Mouse (Mus musculus) macrophage (primary cell): Measurements from ENCODE around the gene Anapc10. TPM values are rescaled to one million over a fixed set of nuclear protein-coding genes. Genes with fewer than 3 reads are reported as not detected.
"Not testable (repeated sequence)": the region's sequence is repeated elsewhere in the genome, so short reads cannot be mapped to it uniquely, and the experiment has no call there.

Experiments used
- H3K27ac ChIP-seq: fragments of 350-480 bp; formaldehyde crosslinking; 2 replicates; pipeline ENCODE4 v1.9.0; 2021
- H3K36me3 ChIP-seq: fragments of 350-480 bp; formaldehyde crosslinking; 2 replicates; pipeline ENCODE4 v1.9.0; 2021; ENCODE audit errors: inconsistent target
- H3K4me3 ChIP-seq: fragments of 350-480 bp; formaldehyde crosslinking; 2 replicates; pipeline ENCODE4 v1.9.0; 2021; ENCODE audit errors: inconsistent target
- H3K79me2 ChIP-seq: fragments of 350-480 bp; formaldehyde crosslinking; 2 replicates; pipeline ENCODE4 v1.9.0; 2021; ENCODE audit errors: inconsistent target
- WGBS: methylation state at CpG from one replicate; pipeline ENCODE4 v1.1.7; 2026; ENCODE audit warnings: inconsistent platforms; ENCODE audit not compliant: missing documents; 5-methylcytosine and 5-hydroxymethylcytosine counted together
- polyA plus RNA-seq: library from polyadenylated mRNA; stranded (reverse); fragments of 250-400 nt; gene quantifications from 3 replicates; pipeline ENCODE4 v1.2.4, GENCODE M21; 2018; ENCODE audit warnings: inconsistent platforms
- total RNA-seq, 78 experiments: library from RNA; depleted of rRNA; stranded (reverse); fragments of 250-400 nt; gene quantifications; 1 replicate in 9 of 78; 2 replicates in 24 of 78; 3 replicates in 43 of 78; 4 replicates in 2 of 78; pipeline ENCODE4 v1.2.4; 2018; ENCODE audit warnings: inconsistent platforms in 56 of 78

The Anapc10 gene
- 10 to 100 TPM in 10 of 26 experiments, 1 to 10 TPM in 16; 2.8 to 15.0 (median 8.4) TPM for total RNA-seq (2018; cell fraction: chromatin; rRNA removed)
- total RNA-seq (2018; cell fraction: cytosol; rRNA removed): 10 to 100 TPM in 17 of 26 experiments, 1 to 10 TPM in 9; 7.8 to 20.2 (median 10.8) TPM
- total RNA-seq (2018; cell fraction: nucleus; rRNA removed): 10 to 100 TPM in 5 of 26 experiments, 1 to 10 TPM in 21; 3.4 to 16.2 (median 7.6) TPM
- 9.1 to 21.2 TPM (median 11.6 TPM) in 3 replicates for polyA plus RNA-seq

DNA sequence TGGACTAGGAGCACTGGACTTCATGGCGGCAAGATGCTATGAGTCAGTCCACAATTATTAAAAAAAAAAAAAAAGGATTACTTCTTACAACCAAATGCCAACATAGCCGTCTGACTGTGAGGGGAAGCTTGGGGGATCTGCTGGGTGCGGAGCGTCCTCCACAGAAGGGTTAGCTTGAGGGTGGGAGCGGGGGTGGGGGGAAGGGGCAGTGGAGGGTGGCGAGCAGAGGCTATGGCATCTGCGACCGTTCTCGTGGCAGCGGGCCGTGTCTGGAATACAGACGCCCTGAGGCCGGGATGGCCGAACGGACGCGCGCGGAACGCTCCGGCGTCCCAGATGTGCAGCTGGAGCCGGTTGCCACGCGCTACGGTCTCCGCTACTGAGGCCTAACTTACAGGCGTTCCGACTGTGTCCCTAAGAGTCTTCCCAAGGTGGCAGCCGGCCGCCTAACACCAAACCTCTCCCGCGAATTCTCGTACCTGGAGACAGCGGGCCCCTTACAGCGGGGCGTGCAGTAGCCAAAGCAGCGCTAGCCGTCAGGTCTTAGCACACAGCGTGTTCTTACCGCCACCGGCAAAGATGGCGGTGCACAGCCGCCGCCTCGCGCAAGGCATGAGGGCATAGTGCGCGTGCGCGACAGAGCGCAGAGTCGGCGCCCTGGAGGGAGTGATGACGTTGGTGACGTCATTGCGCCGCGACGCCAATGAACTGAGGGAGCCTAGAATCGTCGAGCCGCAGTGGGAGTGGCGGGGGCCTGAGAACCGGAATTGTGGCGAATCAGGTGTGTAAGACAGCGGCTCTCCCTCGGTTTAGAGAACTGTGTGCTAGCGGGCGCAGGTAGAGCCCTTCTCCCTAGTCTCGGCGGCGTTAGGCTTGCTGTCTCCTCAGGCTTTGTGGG lies at the start of gene Anapc10, which contains the start of gene Abce1:
Gene Anapc10, plus strand, starts transcription at position 757 of the 898 bp plus-strand sequence.
Gene Abce1, minus strand, starts transcription at position 677 of the 898 bp plus-strand sequence.
- H3K36me3 ChIP-seq: peaks cover 14% of the 10 kb centered on the region; the same call in 1 of the 2 replicates
- under 1% methylated on average over 70 of the region's 73 CpGs for WGBS
- H3K27ac ChIP-seq: peak within 1 kb of the TSS; percentile 45
- H3K4me3 ChIP-seq: peak within 1 kb of the TSS; percentile 95
- H3K79me2 ChIP-seq: peaks cover 74% of the 10 kb centered on the region

DNA sequence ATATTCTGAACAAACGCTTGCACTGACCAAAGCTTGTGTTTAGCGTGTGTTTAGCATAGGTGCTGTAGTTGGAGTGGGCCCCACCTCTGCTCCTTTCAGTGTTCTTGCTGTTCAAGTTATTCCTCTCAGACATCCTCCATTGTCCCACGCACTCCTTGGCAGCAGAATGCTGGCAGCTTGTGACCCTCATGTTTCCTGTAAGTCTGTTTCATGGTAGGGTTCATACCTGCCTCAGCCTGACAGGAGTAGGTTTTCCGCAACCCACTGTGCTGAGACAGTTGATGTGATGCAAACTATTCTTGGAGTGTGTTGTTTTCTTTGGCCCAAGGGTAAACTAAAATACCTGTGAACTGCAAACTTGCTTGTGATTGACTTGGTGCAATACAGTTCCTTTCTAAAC lies 35.2 kb upstream of the Anapc10 start:
- Histone ChIP-seq H3K79me2 (no peaks in the 10 kb centered on the region), H3K4me3 (no peak overlapping the region), H3K36me3 (peaks cover 31% of the 10 kb centered on the region; the same call in 1 of the 2 replicates), H3K27ac (no peak overlapping the region)
- WGBS: 94% methylated on average over 4 of the region's 4 CpGs

DNA sequence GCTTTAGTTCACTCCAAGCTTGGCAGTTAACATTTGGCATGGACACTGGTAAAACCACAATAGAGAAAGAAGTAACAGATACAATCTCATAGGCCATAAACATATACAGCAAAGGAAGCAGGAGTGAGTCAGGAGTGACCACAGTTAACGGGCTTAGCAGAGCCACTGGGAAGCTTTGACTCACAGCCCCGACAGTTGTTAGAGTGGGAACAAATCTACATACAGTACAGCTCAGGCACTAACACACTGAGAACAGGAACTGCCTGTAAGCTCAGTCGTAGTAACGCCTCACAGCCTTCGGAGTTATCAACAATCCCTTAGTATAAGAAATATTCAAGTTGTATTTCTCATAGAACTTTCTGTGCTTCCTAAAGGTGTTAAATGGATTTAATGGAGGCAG lies 32.6 kb upstream of the Anapc10 start:
- H3K4me3 ChIP-seq: no peak overlapping the region
- no peaks in the 10 kb centered on the region for H3K79me2 ChIP-seq
- peak overlapping the region; percentile 28; the same call in 1 of the 2 replicates for H3K27ac ChIP-seq
- 4% methylated on average over 5 of the region's 5 CpGs for WGBS
- H3K36me3 ChIP-seq: peaks cover 10% of the 10 kb centered on the region; the same call in 1 of the 2 replicates

DNA sequence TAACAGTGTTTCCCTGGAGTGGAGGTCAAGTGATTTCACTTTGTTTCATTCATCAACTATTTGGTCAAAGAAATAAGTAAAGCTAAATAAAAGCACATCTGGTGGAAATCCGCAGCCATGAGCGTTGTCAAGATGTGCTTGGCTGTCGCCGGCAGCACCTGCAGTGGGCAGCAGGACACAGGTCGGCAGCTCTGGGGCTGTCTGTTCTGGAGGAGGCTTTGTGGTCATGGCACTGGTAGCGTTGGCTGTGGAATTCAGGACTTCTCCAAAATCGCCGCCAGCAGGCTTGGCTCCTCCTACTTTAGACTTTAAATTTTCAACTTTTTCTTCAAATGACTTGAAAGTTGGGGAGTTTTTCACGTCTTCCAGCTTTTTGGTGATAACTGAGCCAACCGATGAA lies 31.5 kb upstream of the Anapc10 start:
- 9% methylated on average over 10 of the region's 10 CpGs for WGBS
- H3K27ac ChIP-seq: peak overlapping the region; percentile 27; the same call in 1 of the 2 replicates
- peak overlapping the region; percentile 45 for H3K4me3 ChIP-seq
- not testable (repeated sequence) for H3K79me2 ChIP-seq, H3K36me3 ChIP-seq

DNA sequence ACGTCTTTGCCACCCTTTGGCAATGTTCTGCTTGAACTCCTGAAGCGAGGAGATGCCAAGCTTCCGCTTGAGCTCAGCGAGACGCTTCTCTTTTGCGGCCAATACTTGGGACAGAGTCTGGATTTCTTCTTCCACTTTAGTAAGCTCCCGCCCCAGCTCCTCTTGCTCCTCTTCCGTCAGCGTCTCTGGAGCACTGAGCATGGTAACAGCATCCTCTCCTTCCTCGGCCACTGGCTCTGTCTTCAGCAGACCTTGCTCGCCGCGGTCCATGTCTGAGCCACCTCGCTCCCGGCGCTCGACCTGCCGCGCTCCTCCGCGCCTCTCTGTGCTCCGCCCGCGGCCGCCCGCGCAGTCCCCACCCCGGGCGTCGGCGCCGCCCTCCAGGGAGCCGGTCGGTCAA lies 31.1 kb upstream of the Anapc10 start:
- Histone ChIP-seq H3K4me3 (peak overlapping the region; percentile 45), H3K79me2 (no peaks in the 10 kb centered on the region), H3K27ac (peak overlapping the region; percentile 27; the same call in 1 of the 2 replicates), H3K36me3 (peaks cover 8% of the 10 kb centered on the region; the same call in 1 of the 2 replicates)
- WGBS: 3% methylated on average over 32 of the region's 34 CpGs

DNA sequence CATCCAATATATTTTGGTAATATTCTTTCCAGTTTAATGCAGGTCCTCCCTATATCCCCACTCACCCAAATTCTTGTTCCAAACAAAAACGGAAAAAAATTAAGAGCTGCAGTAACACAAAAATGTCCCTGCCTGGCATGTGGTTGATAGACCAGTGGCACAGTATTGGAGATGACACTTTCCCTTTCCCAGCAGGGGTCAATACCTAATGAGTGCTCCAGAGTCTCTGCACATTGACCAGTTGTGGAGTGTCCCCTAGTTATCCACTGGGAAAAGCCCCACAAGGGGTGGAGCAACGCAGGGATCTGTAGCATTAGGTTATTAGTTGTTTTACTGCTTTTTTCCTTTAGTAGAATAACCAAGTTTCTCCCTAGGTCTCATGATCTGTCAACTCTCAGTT lies 30.7 kb upstream of the Anapc10 start:
- Histone ChIP-seq H3K4me3 (peak overlapping the region; percentile 11; the same call in 1 of the 2 replicates), H3K36me3 (peaks cover 8% of the 10 kb centered on the region; the same call in 1 of the 2 replicates), H3K27ac (no peak overlapping the region), H3K79me2 (no peaks in the 10 kb centered on the region)
- WGBS: 37% methylated on average over 2 of the region's 2 CpGs

DNA sequence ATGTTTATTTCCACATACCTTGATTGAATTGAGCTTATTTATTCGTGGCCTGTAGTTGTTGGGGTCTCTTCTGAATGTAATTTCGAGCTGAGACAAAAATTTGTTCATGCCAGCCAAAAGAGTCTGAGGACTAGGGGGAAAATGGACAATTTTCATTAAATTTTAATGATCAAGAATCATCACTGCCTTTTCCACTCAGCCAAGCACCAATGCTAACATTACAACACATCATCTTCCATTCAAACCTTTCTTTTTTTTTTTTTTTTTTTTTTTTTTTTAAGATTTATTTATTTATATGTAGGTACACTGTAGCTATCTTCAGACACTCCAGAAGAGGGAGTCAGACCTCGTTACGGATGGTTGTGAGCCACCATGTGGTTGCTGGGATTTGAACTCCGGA lies 25.7 kb upstream of the Anapc10 start:
- H3K27ac ChIP-seq, H3K4me3 ChIP-seq, H3K79me2 ChIP-seq: not testable (repeated sequence)
- H3K36me3 ChIP-seq: peaks cover 45% of the 10 kb centered on the region
- WGBS: 81% methylated on average over 3 of the region's 5 CpGs

DNA sequence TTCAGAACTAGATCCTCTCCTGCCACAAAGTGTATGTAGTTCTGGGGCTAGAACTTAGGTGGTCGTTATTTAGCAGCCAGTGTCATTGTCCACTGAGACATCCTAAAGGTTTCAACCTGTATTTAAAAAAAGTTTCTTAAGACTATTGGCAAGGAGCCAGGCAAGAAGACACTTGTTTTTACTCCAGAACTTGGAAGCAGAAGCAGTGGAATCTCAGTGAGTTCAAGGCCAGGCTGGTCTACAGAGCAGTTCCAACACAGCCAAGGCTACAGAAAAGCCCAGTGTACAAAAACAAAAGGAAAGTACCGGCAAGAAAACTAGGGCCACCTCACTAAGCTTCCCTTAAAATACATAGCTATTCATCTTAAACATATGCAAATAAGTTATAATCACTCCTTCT lies 19.1 kb upstream of the Anapc10 start:
- Histone ChIP-seq H3K79me2 (no peaks in the 10 kb centered on the region), H3K36me3 (peaks cover 46% of the 10 kb centered on the region), H3K27ac (no peak overlapping the region), H3K4me3 (no peak overlapping the region)
- 100% methylated on average over 2 of the region's 2 CpGs for WGBS

DNA sequence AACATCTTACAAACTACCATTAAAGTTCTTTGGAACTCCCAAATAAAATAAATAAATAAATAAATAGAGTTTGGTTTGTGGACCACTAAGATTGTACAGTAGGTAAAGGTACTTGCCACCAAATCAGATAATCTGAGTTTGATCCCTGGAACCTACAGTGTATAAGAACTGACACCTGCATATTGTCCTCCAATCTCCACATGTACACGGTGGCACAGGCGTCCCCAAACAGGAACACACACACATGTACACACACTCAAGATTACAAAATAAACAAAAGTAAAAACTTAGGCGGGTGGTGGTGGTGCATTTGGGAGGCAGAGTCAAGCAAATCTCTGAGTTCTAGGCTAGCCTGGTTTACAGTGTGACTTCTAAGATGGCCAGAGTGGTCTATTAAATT lies 4.9 kb upstream of the Anapc10 start:
- Histone ChIP-seq H3K27ac (no peak overlapping the region), H3K36me3 (peaks cover 48% of the 10 kb centered on the region), H3K79me2 (peaks cover 58% of the 10 kb centered on the region), H3K4me3 (no peak overlapping the region)
- 86% methylated on average over 3 of the region's 3 CpGs for WGBS

DNA sequence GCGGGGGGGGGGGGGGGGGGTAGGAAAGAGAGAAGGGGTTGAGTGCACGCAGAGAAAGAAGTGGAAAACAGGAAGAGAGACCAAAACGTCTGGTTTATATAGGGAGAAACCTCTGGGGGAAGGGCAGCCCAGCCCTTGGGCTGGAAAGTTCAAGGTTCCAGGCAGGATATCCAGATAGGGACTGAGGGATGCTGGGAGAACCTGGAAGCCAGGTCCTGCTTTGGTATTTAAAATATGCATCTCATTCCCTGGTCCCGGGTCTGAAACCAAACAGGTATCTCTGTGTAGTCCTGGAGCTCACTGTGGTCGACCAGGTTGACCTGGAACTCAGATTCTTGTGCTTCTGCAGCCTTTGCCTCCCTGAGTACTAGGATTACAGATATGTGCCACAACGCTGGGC lies 1.1 kb downstream of the Anapc10 start:
- Histone ChIP-seq H3K27ac (no peak overlapping the region), H3K36me3 (peaks cover 16% of the 10 kb centered on the region; the same call in 1 of the 2 replicates), H3K4me3 (peak overlapping the region; percentile 95; the same call in 1 of the 2 replicates), H3K79me2 (peaks cover 61% of the 10 kb centered on the region)
- WGBS: 90% methylated on average over 3 of the region's 6 CpGs

DNA sequence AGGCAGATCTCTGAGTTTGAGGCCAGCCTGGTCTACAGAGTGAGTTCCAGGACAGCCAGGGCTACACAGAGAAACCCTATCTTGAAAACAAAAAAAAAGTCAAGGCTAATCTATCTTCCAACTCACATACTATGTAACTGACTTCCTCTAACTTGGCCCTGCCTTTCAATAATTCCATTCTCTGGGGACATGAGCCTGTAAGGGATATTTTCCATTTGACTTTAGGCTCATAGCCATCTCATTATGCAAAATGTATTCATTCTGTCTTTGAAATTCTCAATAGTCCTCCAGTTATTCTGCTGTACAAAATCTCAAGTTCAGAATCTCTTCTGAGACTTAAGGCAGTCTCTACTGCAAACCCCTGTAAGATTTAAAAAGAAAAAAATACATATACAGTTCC lies 9.9 kb downstream of the Anapc10 start:
- no peaks in the 10 kb centered on the region for H3K79me2 ChIP-seq
- H3K4me3 ChIP-seq: no peak overlapping the region
- peaks cover 55% of the 10 kb centered on the region; the same call in 1 of the 2 replicates for H3K36me3 ChIP-seq
- H3K27ac ChIP-seq: no peak overlapping the region

DNA sequence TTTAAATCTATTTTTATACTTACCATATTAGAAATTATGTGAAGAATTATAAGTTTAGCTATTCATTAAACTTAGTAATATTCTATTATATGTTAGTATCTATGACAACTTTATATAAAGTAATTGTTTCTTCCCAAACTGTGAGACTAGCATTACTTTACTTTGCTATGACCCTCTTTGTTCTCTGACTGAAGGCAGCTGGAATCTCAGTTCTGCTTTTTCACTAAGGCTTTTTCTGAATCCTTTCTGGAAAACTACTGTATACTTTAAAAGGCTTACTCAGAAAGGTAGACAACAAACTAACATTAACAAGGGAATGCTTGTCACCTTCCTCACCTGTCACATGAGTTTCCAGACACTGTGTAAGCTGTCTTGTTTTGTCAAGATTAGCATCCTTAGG lies 11.7 kb downstream of the Anapc10 start:
- Histone ChIP-seq H3K4me3 (no peak overlapping the region), H3K36me3 (peaks cover 50% of the 10 kb centered on the region; the same call in 1 of the 2 replicates), H3K79me2 (no peaks in the 10 kb centered on the region), H3K27ac (no peak overlapping the region)

DNA sequence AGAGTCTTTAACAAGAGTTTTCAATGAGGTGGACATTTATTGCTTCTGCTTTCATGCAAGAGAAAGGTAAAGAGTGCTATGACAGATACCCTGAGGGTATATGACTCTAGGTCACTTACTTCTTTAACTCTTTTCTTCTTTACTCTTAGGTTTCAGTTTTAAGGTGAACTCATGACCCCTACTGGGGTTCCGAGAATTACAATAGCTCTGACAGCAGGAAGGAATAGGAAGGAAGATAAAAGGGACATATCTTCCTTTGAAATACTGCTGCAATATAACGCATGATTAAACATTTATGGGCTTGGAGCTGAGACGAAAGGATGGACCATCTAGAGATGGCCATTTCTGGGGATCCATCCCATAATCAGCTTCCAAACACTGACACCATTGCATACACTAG lies 13.0 kb downstream of the Anapc10 start:
- WGBS: 77% methylated on average over 3 of the region's 3 CpGs

DNA sequence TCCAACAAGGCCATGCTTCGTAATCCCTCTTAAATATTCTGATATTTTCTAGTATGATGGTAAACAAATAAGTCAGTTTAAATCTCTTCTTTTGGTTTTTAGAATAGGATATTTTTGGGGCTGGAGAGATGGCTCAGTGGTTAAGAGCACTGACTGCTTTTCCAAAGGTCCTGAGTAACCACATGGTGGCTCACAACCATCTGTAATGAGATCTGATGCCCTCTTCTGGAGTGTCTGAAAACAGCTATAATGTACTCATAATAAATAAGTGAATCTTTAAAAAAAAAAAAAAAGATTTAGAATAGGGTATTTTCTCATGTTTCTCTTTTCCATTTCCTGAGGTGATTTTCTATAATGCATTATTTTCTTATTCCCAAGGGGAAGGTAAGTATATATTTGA lies 16.3 kb downstream of the Anapc10 start:
- 100% methylated on average over 1 of the region's 1 CpGs for WGBS
- no peaks in the 10 kb centered on the region for H3K79me2 ChIP-seq
- no peak overlapping the region for H3K4me3 ChIP-seq
- H3K36me3 ChIP-seq: peaks cover 20% of the 10 kb centered on the region; the same call in 1 of the 2 replicates
- no peak overlapping the region for H3K27ac ChIP-seq

More for the DNA sequence above, 13.0 kb downstream of the Anapc10 start:
- H3K79me2 ChIP-seq: no peaks in the 10 kb centered on the region
- peaks cover 42% of the 10 kb centered on the region; the same call in 1 of the 2 replicates for H3K36me3 ChIP-seq
- H3K4me3 ChIP-seq: no peak overlapping the region
- no peak overlapping the region for H3K27ac ChIP-seq

DNA sequence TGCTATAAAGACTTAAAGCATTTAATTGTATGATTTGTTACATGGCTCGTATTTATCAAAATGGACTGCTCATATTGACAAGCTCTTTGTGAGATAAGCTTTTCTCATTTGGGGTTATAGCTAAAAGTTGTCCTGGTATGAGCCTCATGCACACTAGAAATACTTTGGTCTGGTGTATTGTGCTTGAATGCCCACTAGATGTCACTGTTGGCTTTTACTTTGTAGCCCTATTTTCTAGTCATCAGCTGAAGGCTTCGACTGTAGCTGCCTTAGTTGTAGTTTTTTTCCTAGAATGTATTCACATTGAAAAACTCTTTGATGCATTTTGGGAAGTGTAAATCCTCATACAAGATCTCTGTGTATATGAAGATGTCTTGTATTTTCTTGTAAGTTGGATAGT lies 22.7 kb downstream of the Anapc10 start:
- H3K36me3 ChIP-seq: no peaks in the 10 kb centered on the region; the same call in 1 of the 2 replicates
- 15% methylated on average over 2 of the region's 2 CpGs for WGBS
- no peak overlapping the region for H3K27ac ChIP-seq
- H3K4me3 ChIP-seq: no peak overlapping the region
- no peaks in the 10 kb centered on the region for H3K79me2 ChIP-seq
